Mouse (Mus musculus): ENCODE results near the gene Ammecr1. TPM values are rescaled to one million over a fixed set of nuclear protein-coding genes. Genes with fewer than 3 reads are reported as not detected.

The Ammecr1 gene
- polyA plus RNA-seq, 2 experiments from 2014 or later, result 6.4 to 9.2 TPM

- ATAC-seq, result no peak
Measured at GRCm38 (mm10) chrX:142828184-142828908, 138.2 kb downstream of the Ammecr1 start.

GRCm38 (mm10) chrX:142827644-142828043, 138.9 kb downstream of the Ammecr1 start:
- no peak for ATAC-seq

DNA sequence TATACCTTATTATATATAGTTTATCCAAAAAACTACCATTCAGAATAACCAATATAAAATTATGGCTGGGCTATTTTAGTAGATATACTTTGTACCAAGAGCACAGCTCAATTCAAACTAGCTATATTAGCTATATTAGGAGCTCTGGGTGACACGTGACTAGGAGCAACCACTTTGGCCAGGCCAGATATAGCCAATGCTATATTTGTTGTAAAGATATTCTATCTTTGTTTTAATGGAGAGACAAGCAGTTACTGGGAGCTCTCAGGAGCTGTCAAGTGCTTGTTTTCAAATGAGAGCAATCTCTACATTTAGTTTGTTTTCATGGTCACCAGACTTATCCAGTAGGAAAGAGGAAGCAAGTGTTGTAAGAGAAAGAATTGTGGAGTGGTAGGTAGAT, 141.2 kb downstream of the Ammecr1 start:
- no peak for ATAC-seq

GRCm38 (mm10) chrX:142821846-142822245, 144.7 kb downstream of the Ammecr1 start:
- ATAC-seq, result no peak

GRCm38 (mm10) chrX:142821239-142821638, 145.3 kb downstream of the Ammecr1 start:
- no peak for ATAC-seq

- ATAC-seq, result peak; percentile 57
Measured at GRCm38 (mm10) chrX:142818057-142818682, 148.4 kb downstream of the Ammecr1 start.

DNA sequence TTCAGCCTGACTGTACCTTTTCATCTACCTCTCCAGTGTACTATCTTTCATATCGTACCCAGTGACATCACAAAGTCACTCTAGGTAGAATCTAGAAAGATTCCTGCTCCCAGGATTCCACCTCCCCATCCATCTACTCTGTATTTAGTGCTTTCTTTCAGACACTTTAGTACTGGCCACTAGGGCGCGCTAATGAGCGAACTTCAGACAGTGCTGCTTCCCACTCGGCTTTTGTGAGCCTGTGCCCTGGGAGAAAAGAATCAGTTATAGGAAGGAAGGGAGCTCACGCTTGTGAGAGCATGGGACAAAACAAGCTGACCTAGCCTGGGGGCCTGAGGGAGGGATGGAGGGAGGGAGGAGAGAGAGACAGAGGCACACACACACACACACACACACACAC, 153.4 kb downstream of the Ammecr1 start:
- no peak for ATAC-seq

GRCm38 (mm10) chrX:142808411-142808810, 158.1 kb downstream of the Ammecr1 start:
- peak; percentile 56 for ATAC-seq

- no peak for ATAC-seq
Measured at GRCm38 (mm10) chrX:142806620-142807061, 159.9 kb downstream of the Ammecr1 start.

DNA sequence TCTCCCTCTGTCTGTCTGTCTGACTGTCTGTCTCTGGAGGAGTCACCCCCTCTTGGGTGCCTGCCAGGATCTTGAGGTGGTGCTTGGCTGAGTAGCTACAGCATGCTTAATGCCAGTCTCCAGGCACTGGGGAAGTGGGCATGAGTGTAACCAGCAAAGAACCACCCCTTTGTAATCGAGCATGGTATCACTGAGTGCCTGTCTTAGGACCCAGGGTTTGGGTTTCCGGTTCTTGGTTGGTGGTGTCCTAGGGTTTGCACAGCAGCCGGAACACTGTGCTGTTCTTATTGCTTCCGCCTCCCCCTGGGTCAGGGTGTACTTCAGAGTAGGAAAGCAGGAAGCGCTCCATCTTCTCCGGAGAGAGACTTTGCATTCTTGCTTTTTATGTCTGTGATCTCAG, 160.4 kb downstream of the Ammecr1 start:
- ATAC-seq, result peak; percentile 73

DNA sequence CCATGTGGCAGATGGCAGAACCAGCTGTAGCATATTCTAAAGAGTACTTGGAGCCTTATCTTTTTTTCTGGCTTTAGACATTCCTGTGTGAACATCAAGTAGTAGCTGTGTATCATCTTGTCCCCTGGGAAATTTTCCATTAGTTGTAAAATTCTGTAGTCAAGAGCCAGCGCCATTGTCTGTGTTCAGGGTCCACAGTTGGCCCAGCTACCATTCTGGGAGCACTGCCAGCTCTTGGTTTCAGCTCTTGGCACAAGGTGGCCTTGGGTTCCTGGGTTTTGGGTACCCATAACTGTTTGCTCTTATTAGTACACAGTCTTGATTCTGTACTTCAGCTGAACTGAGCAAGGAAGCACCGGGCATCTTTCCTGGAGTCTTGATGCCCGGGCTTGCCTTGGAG, 161.9 kb downstream of the Ammecr1 start:
- no peak for ATAC-seq

Other genes with a start within 250 kb of the Ammecr1 start
- gene Rtl9, start 132.9 kb upstream of the Ammecr1 start, polyA plus RNA-seq (2017; shearing (Covaris generic)), result not detected

Data from CD4-positive, CD25-positive, alpha-beta regulatory T cell, adult 4 months (primary cell).